Mouse (Mus musculus): ENCODE data around the gene Iqcf3. TPM values are rescaled to one million over a fixed set of nuclear protein-coding genes. Genes with fewer than 3 reads are reported as not detected.

The Iqcf3 gene
- polyA plus RNA-seq, 1 experiment = not detected

GRCm38 (mm10) chr9:106463122-106464063 is 98.0 kb downstream of the Iqcf3 start:
- TF ChIP-seq POLR2A (IDR thresholded peaks at IDR 0.05; ENCODE audit: low read depth, low read length) = no peak
- no peak for TF ChIP-seq CTCF (IDR thresholded peaks at IDR 0.05; ENCODE audit: extremely low read depth, insufficient read depth, insufficient read length, insufficient replicate concordance)
- H3K4me1 ChIP-seq (ENCODE audit: control insufficient read depth, insufficient read depth, insufficient read length) = peaks cover 12% of the 10 kb centered on the region
- 89% methylated on average over 21 of the region's 21 CpGs for WGBS
- H3K4me3 ChIP-seq (ENCODE audit: extremely low read depth, insufficient read depth, insufficient read length) = no peak overlapping the region
- no peak for DNase-seq (ENCODE audit: low read depth in 1 of 2, low spot score in 2 of 2)
- H3K27me3 ChIP-seq (ENCODE audit: control insufficient read depth, insufficient read depth, low read length) = peaks cover 6% of the 10 kb centered on the region; the same call in 1 of the 2 replicates
- H3K36me3 ChIP-seq (ENCODE audit: control insufficient read depth, insufficient read depth, low read length) = no peaks in the 10 kb centered on the region
- H3K27ac ChIP-seq (ENCODE audit: insufficient read depth, low read length) = no peak overlapping the region

DNA sequence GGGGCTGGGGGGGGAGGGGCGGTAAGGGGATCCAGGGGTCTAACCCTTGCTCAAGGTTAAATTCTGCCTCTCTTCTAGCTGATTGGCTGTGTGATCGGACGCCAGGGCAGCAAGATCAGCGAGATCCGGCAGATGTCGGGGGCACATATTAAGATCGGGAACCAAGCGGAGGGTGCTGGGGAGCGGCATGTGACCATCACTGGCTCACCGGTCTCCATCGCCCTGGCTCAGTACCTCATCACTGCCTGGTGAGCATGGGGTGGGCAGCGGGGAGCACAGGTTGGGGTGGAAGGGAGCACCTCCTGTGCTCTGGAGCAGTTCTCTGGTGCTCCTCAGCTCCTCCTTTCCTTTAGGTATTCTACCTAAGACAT is 99.0 kb downstream of the Iqcf3 start:
- no peak overlapping the region for H3K4me3 ChIP-seq (ENCODE audit: extremely low read depth, insufficient read depth, insufficient read length)
- peaks cover 12% of the 10 kb centered on the region for H3K4me1 ChIP-seq (ENCODE audit: control insufficient read depth, insufficient read depth, insufficient read length)
- WGBS = 98% methylated on average over 12 of the region's 12 CpGs
- no peak overlapping the region for H3K27ac ChIP-seq (ENCODE audit: insufficient read depth, low read length)
- DNase-seq (ENCODE audit: low read depth in 1 of 2, low spot score in 2 of 2) = no peak
- no peaks in the 10 kb centered on the region for H3K36me3 ChIP-seq (ENCODE audit: control insufficient read depth, insufficient read depth, low read length)
- TF ChIP-seq POLR2A (IDR thresholded peaks at IDR 0.05; ENCODE audit: low read depth, low read length) (no peak), CTCF (IDR thresholded peaks at IDR 0.05; ENCODE audit: extremely low read depth, insufficient read depth, insufficient read length, insufficient replicate concordance) (no peak)
- peaks cover 6% of the 10 kb centered on the region; the same call in 1 of the 2 replicates for H3K27me3 ChIP-seq (ENCODE audit: control insufficient read depth, insufficient read depth, low read length)

DNA sequence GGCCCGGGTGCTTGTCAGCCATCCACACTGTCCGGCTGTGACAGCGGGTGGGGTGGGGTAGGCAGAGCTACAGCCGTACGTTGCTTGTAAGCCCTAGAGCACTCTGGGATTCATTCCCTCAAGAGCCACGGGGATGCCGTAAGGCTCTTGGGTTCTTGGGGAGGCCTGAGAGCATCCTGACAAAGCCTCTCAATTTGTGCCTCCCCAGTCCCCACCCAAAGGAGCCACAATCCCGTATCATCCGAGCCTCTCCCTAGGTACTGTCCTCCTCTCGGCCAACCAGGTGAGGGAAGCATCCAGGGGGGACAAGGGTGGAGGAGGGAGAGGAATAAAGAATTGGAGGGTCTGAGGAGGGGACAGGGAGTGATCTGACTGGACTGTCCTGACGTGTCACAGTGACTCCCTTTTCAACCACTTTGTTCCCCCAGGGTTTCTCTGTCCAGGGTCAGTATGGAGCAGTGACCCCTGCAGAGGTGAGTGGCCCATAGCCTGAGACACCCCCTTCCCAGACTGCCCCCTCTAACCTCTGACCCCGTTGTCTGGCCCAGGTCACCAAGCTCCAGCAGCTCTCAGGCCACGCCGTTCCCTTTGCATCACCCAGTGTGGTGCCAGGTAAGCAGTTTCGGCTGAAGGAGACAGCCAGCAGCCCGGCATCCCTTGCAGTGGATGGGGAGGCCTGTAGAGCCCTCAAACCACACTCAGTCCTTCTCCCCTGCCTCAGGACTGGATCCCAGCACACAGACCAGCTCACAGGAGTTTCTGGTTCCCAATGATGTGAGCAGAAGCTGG is 99.6 kb downstream of the Iqcf3 start:
- no peak for TF ChIP-seq POLR2A (IDR thresholded peaks at IDR 0.05; ENCODE audit: low read depth, low read length)
- DNase-seq (ENCODE audit: low read depth in 1 of 2, low spot score in 2 of 2) = no peak
- Histone ChIP-seq H3K4me3 (ENCODE audit: extremely low read depth, insufficient read depth, insufficient read length) (no peak overlapping the region), H3K27me3 (ENCODE audit: control insufficient read depth, insufficient read depth, low read length) (peaks cover 6% of the 10 kb centered on the region; the same call in 1 of the 2 replicates), H3K27ac (ENCODE audit: insufficient read depth, low read length) (no peak overlapping the region), H3K4me1 (ENCODE audit: control insufficient read depth, insufficient read depth, insufficient read length) (peaks cover 12% of the 10 kb centered on the region), H3K36me3 (ENCODE audit: control insufficient read depth, insufficient read depth, low read length) (no peaks in the 10 kb centered on the region)
- WGBS = 94% methylated on average over 16 of the region's 16 CpGs

- TF ChIP-seq POLR2A (IDR thresholded peaks at IDR 0.05; ENCODE audit: low read depth, low read length) = no peak
- no peak for TF ChIP-seq CTCF (IDR thresholded peaks at IDR 0.05; ENCODE audit: extremely low read depth, insufficient read depth, insufficient read length, insufficient replicate concordance)
- 96% methylated on average over 9 of the region's 9 CpGs for WGBS
- H3K27me3 ChIP-seq (ENCODE audit: control insufficient read depth, insufficient read depth, low read length) = peaks cover 6% of the 10 kb centered on the region; the same call in 1 of the 2 replicates
Observed at GRCm38 (mm10) chr9:106461026-106461415, 100.4 kb downstream of the Iqcf3 start.

GRCm38 (mm10) chr9:106460401-106461025 is 100.9 kb downstream of the Iqcf3 start:
- Histone ChIP-seq H3K36me3 (ENCODE audit: control insufficient read depth, insufficient read depth, low read length) (no peaks in the 10 kb centered on the region), H3K27ac (ENCODE audit: insufficient read depth, low read length) (no peak overlapping the region), H3K4me3 (ENCODE audit: extremely low read depth, insufficient read depth, insufficient read length) (no peak overlapping the region), H3K4me1 (ENCODE audit: control insufficient read depth, insufficient read depth, insufficient read length) (peaks cover 10% of the 10 kb centered on the region), H3K27me3 (ENCODE audit: control insufficient read depth, insufficient read depth, low read length) (peaks cover 6% of the 10 kb centered on the region; the same call in 1 of the 2 replicates)
- TF ChIP-seq POLR2A (IDR thresholded peaks at IDR 0.05; ENCODE audit: low read depth, low read length) (no peak), CTCF (IDR thresholded peaks at IDR 0.05; ENCODE audit: extremely low read depth, insufficient read depth, insufficient read length, insufficient replicate concordance) (no peak)
- WGBS = 93% methylated on average over 18 of the region's 18 CpGs
- no peak for DNase-seq (ENCODE audit: low read depth in 1 of 2, low spot score in 2 of 2)

More at GRCm38 (mm10) chr9:106461026-106461415, 100.4 kb downstream of the Iqcf3 start:
- Histone ChIP-seq H3K4me3 (ENCODE audit: extremely low read depth, insufficient read depth, insufficient read length) (no peak overlapping the region), H3K4me1 (ENCODE audit: control insufficient read depth, insufficient read depth, insufficient read length) (peaks cover 12% of the 10 kb centered on the region), H3K27ac (ENCODE audit: insufficient read depth, low read length) (no peak overlapping the region), H3K36me3 (ENCODE audit: control insufficient read depth, insufficient read depth, low read length) (no peaks in the 10 kb centered on the region)
- no peak for DNase-seq (ENCODE audit: low read depth in 1 of 2, low spot score in 2 of 2)

GRCm38 (mm10) chr9:106459946-106460345 is 101.5 kb downstream of the Iqcf3 start:
- H3K36me3 ChIP-seq (ENCODE audit: control insufficient read depth, insufficient read depth, low read length) = no peaks in the 10 kb centered on the region
- 91% methylated on average over 15 of the region's 15 CpGs for WGBS
- DNase-seq (ENCODE audit: low read depth in 1 of 2, low spot score in 2 of 2) = no peak
- TF ChIP-seq POLR2A (IDR thresholded peaks at IDR 0.05; ENCODE audit: low read depth, low read length) (no peak), CTCF (IDR thresholded peaks at IDR 0.05; ENCODE audit: extremely low read depth, insufficient read depth, insufficient read length, insufficient replicate concordance) (no peak)
- H3K27me3 ChIP-seq (ENCODE audit: control insufficient read depth, insufficient read depth, low read length) = peaks cover 4% of the 10 kb centered on the region; the same call in 1 of the 2 replicates
- no peak overlapping the region for H3K4me3 ChIP-seq (ENCODE audit: extremely low read depth, insufficient read depth, insufficient read length)
- H3K4me1 ChIP-seq (ENCODE audit: control insufficient read depth, insufficient read depth, insufficient read length) = peaks cover 4% of the 10 kb centered on the region; the same call in 1 of the 2 replicates
- no peak overlapping the region for H3K27ac ChIP-seq (ENCODE audit: insufficient read depth, low read length)
